Mouse (Mus musculus): ENCODE measurements around the gene Platr17. TPM values are rescaled to one million over a fixed set of nuclear protein-coding genes. Genes with fewer than 3 reads are reported as not detected.
"Not testable (repeated sequence)": the region's sequence is repeated elsewhere in the genome, so short reads cannot be mapped to it uniquely, and the experiment has no call there.

The Platr17 gene
- total RNA-seq, 2 experiments from 2014 or later = not detected

DNA sequence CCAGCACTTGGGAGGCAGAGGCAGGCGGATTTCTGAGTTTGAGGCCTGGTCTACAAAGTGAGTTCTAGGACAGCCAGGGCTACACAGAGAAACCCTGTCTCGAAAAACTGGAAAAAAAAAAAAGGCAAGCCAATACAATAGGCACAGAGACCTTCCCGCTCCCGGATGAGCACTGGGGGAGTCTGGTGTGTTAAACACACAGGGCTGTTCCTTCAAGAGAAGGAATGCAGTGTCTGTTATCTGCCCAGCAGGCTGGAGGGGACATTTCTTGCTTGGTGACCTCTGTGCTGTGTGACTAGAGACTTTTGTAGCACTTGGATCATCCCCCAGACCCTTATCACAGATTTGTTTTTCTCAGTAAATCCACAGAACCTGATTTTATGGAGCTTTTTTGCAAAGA lies 3.3 kb upstream of the Platr17 start:
- intact Hi-C loops (cut with DNase I) = no loop called here
- no peak for DNase-seq

GRCm38 (mm10) chr17:33902079-33902478 lies 2.9 kb upstream of the Platr17 start:
- DNase-seq = no peak
- intact Hi-C loops (cut with DNase I) = no loop called here

GRCm38 (mm10) chr17:33902491-33902890 lies 2.4 kb upstream of the Platr17 start:
- no peak for DNase-seq
- intact Hi-C loops (cut with DNase I) = no loop called here

DNA sequence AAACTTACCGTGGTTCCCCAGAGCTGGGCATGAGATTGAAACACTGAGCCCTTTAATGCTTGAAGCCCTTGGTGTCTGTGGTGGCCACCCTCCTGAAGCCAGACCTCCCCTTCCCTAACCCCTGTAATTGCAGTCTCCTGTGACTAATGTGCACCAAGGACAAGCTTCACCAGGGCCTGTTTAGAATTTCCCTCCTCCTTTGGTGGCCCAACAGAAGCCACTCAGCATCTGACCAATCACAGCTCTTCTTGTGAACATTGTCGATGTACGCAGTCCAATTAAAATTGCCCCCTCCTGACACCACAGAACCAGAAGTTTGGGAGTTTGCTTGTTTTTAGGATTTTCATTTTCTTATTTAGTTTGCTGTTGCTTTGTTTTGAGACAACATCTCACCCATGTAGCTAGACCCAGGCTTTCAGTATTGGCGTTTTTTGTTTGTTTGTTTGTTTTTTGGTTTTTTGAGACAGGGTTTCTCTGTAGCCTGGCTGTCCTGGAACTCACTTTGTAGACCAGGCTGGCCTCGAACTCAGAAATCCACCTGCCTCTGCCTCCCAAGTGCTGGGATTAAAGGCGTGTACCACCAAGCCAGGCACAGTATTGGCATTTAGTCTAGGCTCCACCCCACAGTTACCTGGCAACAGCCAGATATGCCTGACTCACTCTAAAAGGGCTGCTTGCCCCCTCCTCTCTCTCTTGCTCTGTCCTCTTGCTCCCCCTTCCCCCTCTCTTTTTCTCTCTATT lies 854 bp upstream of the Platr17 start:
- intact Hi-C loops (cut with DNase I) = not testable (repeated sequence)

DNA sequence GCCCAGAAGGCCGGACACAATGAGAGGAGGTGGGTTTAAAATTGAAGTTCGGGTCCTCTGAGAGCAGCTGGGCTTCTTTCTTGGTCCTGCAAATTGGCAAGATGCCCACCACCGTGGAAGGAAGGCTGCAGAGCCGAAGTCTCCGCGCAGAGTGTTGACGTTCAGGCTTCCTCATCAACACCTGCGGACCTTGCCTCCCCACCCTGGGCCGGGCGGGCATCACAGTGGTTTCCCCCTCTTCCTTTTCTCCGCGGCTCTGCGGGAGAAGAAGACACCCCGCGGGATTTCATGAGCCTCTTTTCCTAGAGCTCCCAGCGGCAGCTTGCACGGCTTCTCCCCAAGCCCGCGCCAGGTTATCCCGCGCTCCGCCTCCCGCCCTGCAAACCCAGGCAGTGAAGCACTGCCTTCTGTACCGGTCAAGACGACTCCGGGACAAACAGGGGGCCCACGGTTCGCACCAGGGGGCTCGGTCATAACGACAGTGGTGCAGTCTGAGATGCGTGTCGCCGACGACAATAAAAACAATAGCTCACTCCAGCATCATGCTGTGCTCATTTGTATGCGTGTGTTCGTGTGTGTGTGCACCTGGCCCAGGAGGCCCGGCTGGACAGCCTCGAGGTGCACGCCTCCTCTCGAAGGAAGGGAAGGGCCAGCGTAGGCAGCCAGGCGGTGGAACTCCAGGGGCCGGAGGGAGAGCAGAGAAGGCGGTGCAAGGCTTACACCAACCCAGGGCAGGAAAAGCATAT lies 3.6 kb downstream of the Platr17 start:
- intact Hi-C loops (cut with DNase I) = no loop called here
- peak; percentile 36 to 51 for DNase-seq

More for the DNA sequence above, 854 bp upstream of the Platr17 start:
- not testable (repeated sequence) for DNase-seq

GRCm38 (mm10) chr17:33909077-33909868 lies 4.3 kb downstream of the Platr17 start, which contains the start of gene Daxx:
Gene Daxx, plus strand, starts transcription at chr17:33909414.
- intact Hi-C loops (cut with DNase I) = no loop called here
- DNase-seq = peak; percentile 100

- DNase-seq = peak; percentile 35 to 52
- intact Hi-C loops (cut with DNase I) = no loop called here
Measured at GRCm38 (mm10) chr17:33909869-33910250, 4.9 kb downstream of the Platr17 start.

DNA sequence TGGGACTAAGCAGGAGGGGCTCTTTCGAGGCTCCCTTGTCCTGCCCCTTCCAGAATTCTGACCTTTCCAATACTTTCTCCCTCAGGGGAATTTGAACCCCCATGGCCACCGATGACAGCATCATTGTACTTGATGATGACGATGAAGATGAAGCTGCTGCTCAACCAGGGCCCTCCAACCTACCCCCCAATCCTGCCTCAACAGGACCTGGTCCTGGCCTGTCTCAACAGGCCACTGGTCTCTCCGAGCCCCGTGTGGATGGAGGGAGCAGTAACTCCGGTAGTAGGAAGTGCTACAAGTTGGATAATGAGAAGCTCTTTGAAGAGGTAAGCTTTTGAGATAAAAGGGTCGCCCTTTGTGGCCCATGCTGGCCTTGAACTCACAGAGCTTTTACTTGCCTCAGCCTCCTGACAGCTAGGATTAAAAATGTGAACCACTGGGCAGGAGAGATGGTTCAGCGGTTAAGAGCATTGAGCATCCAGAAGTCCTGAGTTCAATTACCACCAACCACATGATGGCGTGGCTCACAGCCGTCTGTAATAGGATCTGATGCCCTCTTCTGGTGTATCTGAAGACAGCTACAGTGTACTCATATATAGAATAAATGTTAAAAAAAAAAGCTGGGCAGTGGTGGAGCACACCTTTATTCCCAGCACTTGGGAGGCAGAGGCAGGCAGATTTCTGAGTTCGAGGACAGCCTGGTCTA lies 5.6 kb downstream of the Platr17 start:
- intact Hi-C loops (cut with DNase I) = no loop called here

DNA sequence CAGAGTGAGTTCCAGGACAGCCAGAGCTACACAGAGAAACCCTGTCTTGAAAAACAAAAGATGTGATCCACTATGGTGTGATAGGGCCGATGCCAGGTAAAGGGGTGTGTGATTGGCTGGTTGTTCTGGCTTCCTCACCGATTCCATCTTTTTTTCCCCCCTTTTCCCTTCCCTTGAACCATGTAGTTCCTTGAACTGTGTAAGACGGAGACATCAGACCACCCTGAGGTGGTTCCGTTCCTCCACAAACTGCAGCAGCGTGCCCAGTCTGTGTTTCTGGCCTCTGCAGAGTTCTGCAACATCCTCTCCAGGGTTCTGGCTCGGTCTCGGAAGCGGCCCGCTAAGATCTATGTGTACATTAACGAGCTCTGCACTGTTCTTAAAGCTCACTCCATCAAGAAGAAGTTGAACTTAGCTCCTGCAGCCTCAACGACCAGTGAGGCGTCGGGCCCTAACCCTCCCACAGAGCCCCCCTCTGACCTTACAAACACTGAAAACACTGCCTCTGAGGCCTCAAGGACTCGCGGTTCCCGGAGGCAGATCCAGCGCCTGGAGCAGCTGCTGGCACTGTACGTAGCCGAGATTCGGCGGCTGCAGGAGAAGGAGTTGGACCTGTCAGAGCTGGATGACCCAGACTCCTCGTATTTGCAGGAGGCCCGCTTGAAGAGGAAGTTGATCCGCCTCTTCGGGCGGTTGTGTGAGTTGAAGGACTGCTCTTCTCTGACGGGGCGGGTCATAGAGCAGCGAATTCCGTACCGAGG lies 6.3 kb downstream of the Platr17 start:
- intact Hi-C loops (cut with DNase I) = no loop called here
- DNase-seq = no peak

More for the DNA sequence above, 5.6 kb downstream of the Platr17 start:
- DNase-seq = no peak

GRCm38 (mm10) chr17:33911813-33912414 lies 7.0 kb downstream of the Platr17 start:
- intact Hi-C loops (cut with DNase I) = no loop called here
- DNase-seq = no peak

GRCm38 (mm10) chr17:33913264-33913663 lies 8.3 kb downstream of the Platr17 start:
- no peak for DNase-seq
- intact Hi-C loops (cut with DNase I) = no loop called here

DNA sequence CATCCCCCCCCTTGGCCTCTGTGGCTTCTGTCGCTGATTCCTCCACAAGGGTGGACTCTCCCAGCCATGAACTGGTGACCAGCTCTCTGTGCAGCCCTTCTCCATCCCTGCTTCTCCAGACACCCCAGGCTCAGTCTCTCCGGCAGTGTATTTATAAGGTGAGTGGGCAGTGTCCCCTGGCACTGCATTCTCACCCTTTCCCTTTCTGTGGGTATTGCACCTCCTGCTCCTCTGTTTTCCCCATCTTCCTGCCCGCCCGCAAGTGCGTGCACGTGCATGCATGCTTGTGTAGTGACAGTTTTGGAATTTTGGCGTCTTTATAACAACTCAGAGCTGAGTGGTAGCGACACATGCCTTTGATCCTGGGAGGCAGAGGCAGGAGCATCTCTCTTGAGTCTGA lies 9.0 kb downstream of the Platr17 start:
- intact Hi-C loops (cut with DNase I) = no loop called here

GRCm38 (mm10) chr17:33914969-33915391 lies 10.0 kb downstream of the Platr17 start:
- intact Hi-C loops (cut with DNase I) = no loop called here
- no peak for DNase-seq

More for the DNA sequence above, 9.0 kb downstream of the Platr17 start:
- no peak for DNase-seq

GRCm38 (mm10) chr17:33915671-33916250 lies 10.8 kb downstream of the Platr17 start, which contains the start of the genes Tapbp and Zbtb22:
Gene Tapbp, plus strand, starts transcription at chr17:33915899.
Gene Zbtb22, plus strand, starts transcription at chr17:33915904.
- intact Hi-C loops (cut with DNase I) = no loop called here
- DNase-seq = peak; percentile 93

- DNase-seq = no peak
- intact Hi-C loops (cut with DNase I) = no loop called here
Measured at GRCm38 (mm10) chr17:33916294-33916693, 11.4 kb downstream of the Platr17 start.

DNA sequence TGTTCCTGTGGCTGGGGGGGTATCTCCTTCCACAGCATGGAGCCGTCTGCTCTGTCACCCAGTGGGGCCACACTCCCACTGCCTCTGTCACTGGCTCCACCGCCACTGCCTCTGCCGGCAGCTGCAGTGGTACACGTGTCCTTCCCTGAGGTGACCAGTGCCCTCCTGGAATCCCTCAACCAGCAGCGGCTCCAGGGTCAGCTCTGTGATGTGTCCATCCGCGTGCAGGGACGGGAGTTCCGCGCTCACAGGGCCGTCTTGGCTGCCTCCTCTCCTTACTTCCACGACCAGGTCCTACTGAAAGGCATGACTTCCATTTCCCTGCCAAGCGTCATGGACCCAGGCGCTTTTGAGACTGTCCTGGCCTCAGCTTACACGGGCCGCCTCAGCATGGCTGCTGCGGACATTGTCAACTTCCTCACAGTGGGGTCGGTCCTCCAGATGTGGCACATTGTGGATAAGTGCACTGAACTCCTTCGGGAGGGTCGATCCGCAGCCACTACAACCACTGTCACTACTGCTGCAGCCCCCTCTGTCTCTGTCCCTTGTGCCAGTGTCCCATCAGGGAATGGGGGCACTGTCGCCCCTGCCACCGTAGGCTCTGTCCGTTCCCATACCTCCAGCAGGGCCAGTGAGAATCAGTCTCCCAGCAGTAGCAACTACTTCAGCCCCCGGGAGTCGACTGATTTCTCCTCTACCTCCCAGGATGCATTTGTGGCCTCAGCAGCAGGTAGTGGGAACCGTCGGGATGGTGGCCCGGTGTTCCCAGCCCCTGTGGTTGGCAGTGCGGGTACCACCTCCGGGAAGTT lies 12.1 kb downstream of the Platr17 start:
- intact Hi-C loops (cut with DNase I) = no loop called here
- no peak for DNase-seq

DNA sequence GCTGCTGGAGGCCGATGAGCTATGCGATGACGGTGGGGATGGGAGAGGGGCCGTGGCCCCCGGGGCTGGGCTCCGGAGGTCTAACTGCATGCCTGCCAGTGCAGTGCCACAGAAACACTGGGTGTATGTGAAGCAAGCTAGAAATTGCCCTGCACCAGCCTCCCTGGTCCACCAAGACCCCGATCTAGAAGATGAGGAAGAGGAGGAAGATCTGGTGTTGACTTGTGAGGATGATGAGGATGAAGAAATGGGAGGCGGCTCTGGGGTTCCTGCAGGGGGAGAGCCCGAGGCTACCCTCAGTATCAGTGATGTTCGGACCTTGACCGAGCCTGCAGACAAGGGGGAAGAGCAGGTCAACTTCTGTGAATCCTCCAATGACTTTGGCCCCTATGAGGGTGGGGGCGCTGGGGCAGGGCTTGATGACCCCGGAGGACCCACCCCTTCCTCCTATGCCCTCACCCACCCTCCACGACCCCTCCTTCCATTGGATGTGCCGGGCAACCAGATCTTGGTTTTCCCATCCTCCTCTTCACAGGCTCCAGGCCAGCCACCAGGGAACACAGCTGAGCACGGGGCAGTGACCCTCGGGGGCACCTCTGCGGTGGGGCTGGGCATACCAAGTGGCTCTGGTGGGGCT lies 12.8 kb downstream of the Platr17 start:
- intact Hi-C loops (cut with DNase I) = no loop called here
- no peak for DNase-seq

All from heart, postnatal 14 days (tissue).